In the genomic region with DNA sequence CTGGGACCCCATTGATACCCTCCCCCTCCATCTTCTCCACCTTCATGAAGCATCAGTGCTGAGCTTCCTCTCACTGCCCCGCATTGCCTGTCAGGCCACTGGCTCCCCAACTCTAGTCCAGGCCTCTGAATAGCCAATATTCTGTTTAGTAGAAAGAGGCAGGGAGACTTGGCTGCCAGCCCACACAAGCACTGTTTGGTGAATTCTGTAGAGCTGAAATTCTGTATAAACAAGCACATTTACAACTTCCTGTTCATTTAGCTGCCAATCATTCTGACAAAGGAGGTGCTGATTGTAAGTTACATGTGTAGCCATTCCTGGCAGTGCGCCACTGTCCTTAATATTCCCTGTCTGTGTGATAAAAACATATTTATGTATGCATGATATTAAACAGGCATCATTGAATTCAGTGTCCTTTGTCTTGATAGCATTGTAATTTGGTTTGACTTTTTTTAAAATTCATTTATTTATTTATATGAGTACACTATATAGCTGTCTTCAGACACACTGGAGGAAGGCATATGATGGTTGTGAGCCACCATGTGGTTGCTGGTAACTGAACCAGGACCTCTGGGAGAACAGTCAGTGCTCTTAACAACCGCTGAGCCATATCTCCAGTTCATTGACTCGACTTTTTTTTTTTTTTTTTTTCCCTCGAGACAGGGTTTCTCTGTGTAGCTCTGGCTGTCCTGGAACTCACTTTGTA, we compare ENCODE assay signal across 7 mouse cellular contexts. TPM values are rescaled to one million over a fixed set of nuclear protein-coding genes. Genes with fewer than 3 reads are reported as not detected.
DNase-seq lines count a peak whose midpoint lies in the region; ATAC-seq and TF ChIP-seq lines count a peak whose summit lies in the region.

No protein-coding gene starts in this region.

- no peak overlapping the region for H3K4me3 ChIP-seq in neural tube, embryonic 11.5 days (ENCODE audit: low read depth, low read length)
- no peak overlapping the region for H3K4me3 ChIP-seq in heart, embryonic 10.5 days
- no peak overlapping the region for H3K4me3 ChIP-seq in kidney, embryonic 15.5 days (replicated peaks)
- H3K4me3 ChIP-seq in liver, postnatal 0 days (ENCODE audit: low read depth, low read length) = no peak overlapping the region

- DNase-seq in neural tube, embryonic 11.5 days (ENCODE audit: low spot score) = no peak
- no peak for DNase-seq in neural tube, embryonic 10.5 days (ENCODE audit: extremely low spot score, low spot score)
- DNase-seq in heart, embryonic 10.5 days (ENCODE audit: low spot score) = no peak
- DNase-seq in liver, postnatal 0 days = no peak
- no peak for DNase-seq in adrenal gland, adult (ENCODE audit: inconsistent age in 2 of 2, low spot score in 1 of 2)

- 0 out of 2 replicates have a peak overlapping the region, but pooled peaks have one; percentile 27 for H3K27ac ChIP-seq in neural tube, embryonic 11.5 days (ENCODE audit: low read depth, low read length)
- H3K27ac ChIP-seq in heart, embryonic 10.5 days = peak overlapping the region; percentile 69; the same call in 1 of the 2 replicates
- H3K27ac ChIP-seq in kidney, embryonic 15.5 days = peak overlapping the region; percentile 67
- peak overlapping the region; percentile 62 for H3K27ac ChIP-seq in liver, postnatal 0 days (ENCODE audit: low read depth)

- H3K4me2 ChIP-seq in neural tube, embryonic 11.5 days (ENCODE audit: low read depth) = no peak overlapping the region
- H3K4me2 ChIP-seq in kidney, embryonic 15.5 days = no peak overlapping the region
- H3K4me2 ChIP-seq in liver, postnatal 0 days (ENCODE audit: low read depth, low read length) = no peak overlapping the region

- TF ChIP-seq EP300 in liver, postnatal 0 days (IDR thresholded peaks at IDR 0.05; ENCODE audit: low read depth) = no peak

- WGBS in neural tube, embryonic 11.5 days = 76% methylated on average over 5 of the region's 5 CpGs
- 64% methylated on average over 5 of the region's 5 CpGs for WGBS in heart, embryonic 10.5 days
- 36% methylated on average over 5 of the region's 5 CpGs for WGBS in kidney, embryonic 15.5 days
- WGBS in liver, postnatal 0 days (ENCODE audit: insufficient replicate concordance) = 36% methylated on average over 5 of the region's 5 CpGs

- no peaks in the 10 kb centered on the region for H3K36me3 ChIP-seq in neural tube, embryonic 11.5 days (ENCODE audit: control insufficient read depth, insufficient read depth, low read length)
- 0 out of 2 replicates have a peak, but pooled peaks cover 8% of the 10 kb centered on the region for H3K36me3 ChIP-seq in heart, embryonic 10.5 days
- no peaks in the 10 kb centered on the region for H3K36me3 ChIP-seq in kidney, embryonic 15.5 days
- H3K36me3 ChIP-seq in liver, postnatal 0 days (replicated peaks; ENCODE audit: insufficient read depth, low read length) = no peaks in the 10 kb centered on the region; the same call in 1 of the 2 replicates

- no peak for ATAC-seq in neural tube, embryonic 11.5 days (ENCODE audit: insufficient read depth, low FRiP score, low TSS enrichment)
- peak; percentile 23 for ATAC-seq in kidney, embryonic 15.5 days (replicated peaks; ENCODE audit: low FRiP score)
- peak; percentile 44; the same call in 1 of the 2 replicates for ATAC-seq in liver, postnatal 0 days
- no peak for ATAC-seq in megakaryocyte, adult 5-6 weeks (ENCODE audit: poor library complexity, severe bottlenecking)

- no peak for TF ChIP-seq CTCF in liver, postnatal 0 days (IDR thresholded peaks at IDR 0.05; ENCODE audit: low read depth)

- no peaks in the 10 kb centered on the region for H3K9me3 ChIP-seq in neural tube, embryonic 11.5 days (ENCODE audit: control insufficient read depth, low read length)
- H3K9me3 ChIP-seq in heart, embryonic 10.5 days = no peaks in the 10 kb centered on the region
- H3K9me3 ChIP-seq in kidney, embryonic 15.5 days (replicated peaks) = no peaks in the 10 kb centered on the region
- no peaks in the 10 kb centered on the region for H3K9me3 ChIP-seq in liver, postnatal 0 days (ENCODE audit: low read length)

- no peaks in the 10 kb centered on the region for H3K27me3 ChIP-seq in neural tube, embryonic 11.5 days (ENCODE audit: control insufficient read depth, insufficient read depth, low read length)
- 0 out of 2 replicates have a peak, but pooled peaks cover 3% of the 10 kb centered on the region for H3K27me3 ChIP-seq in heart, embryonic 10.5 days (ENCODE audit: insufficient read depth, poor library complexity, severe bottlenecking)
- H3K27me3 ChIP-seq in kidney, embryonic 15.5 days = peaks cover 20% of the 10 kb centered on the region
- no peaks in the 10 kb centered on the region for H3K27me3 ChIP-seq in liver, postnatal 0 days (ENCODE audit: insufficient read depth, low read length)

- no peak overlapping the region for H3K9ac ChIP-seq in neural tube, embryonic 11.5 days (ENCODE audit: low read length)
- H3K9ac ChIP-seq in kidney, embryonic 15.5 days = no peak overlapping the region
- no peak overlapping the region for H3K9ac ChIP-seq in liver, postnatal 0 days (replicated peaks)

- H3K4me1 ChIP-seq in neural tube, embryonic 11.5 days (ENCODE audit: control insufficient read depth, insufficient read depth, low read length) = no peaks in the 10 kb centered on the region
- H3K4me1 ChIP-seq in heart, embryonic 10.5 days = peaks cover 56% of the 10 kb centered on the region
- peaks cover 58% of the 10 kb centered on the region for H3K4me1 ChIP-seq in kidney, embryonic 15.5 days
- H3K4me1 ChIP-seq in liver, postnatal 0 days (ENCODE audit: insufficient read depth) = peaks cover 28% of the 10 kb centered on the region; the same call in 1 of the 2 replicates

RNA-seq across cellular contexts. Expression of a gene that starts 32.0 kb away (rescaled TPM):
- 65.7 and 66.5 TPM in 2 replicates for polyA plus RNA-seq in neural tube, embryonic 11.5 days (2014; fragmentation: Nextera tagmentation; extraction: Ambion mirVana)
- polyA plus RNA-seq in heart, embryonic 10.5 days (2016; fragmentation: Nextera tagmentation; extraction: Ambion mirVana) = 52.2 and 76.3 TPM in 2 replicates
- polyA plus RNA-seq in kidney, embryonic 15.5 days (2015; fragmentation: Nextera tagmentation; extraction: Ambion mirVana) = 62.5 and 63.6 TPM in 2 replicates
- 16.7 and 18.6 TPM in 2 replicates for polyA plus RNA-seq in liver, postnatal 0 days (2015; fragmentation: Nextera tagmentation; extraction: Ambion mirVana)
- 19.6 and 23.1 TPM in 2 replicates for total RNA-seq in megakaryocyte, adult 5-6 weeks (2015)
- total RNA-seq in megakaryocyte, adult 5-6 weeks (2017) = 34.8 and 35.9 TPM in 2 replicates

Comparison
In these comparisons a context has a peak if more than half of its experiments do, and no peak if none do; other contexts are left out.
1. ATAC-seq: peak in kidney, embryonic 15.5 days (single experiment) and liver, postnatal 0 days (single experiment); none in neural tube, embryonic 11.5 days (single experiment) and megakaryocyte, adult 5-6 weeks (single experiment).
2. Peak in every context shown above with its lines, with median percentiles within 50 percentile points of each other: H3K27ac ChIP-seq.